Mouse (Mus musculus): ENCODE data around the gene Spag16. TPM values are rescaled to one million over a fixed set of nuclear protein-coding genes. Genes with fewer than 3 reads are reported as not detected.

Gene Spag16
- polyA plus RNA-seq, 1 experiment from 2014 or later, result 1.7 TPM

DNA sequence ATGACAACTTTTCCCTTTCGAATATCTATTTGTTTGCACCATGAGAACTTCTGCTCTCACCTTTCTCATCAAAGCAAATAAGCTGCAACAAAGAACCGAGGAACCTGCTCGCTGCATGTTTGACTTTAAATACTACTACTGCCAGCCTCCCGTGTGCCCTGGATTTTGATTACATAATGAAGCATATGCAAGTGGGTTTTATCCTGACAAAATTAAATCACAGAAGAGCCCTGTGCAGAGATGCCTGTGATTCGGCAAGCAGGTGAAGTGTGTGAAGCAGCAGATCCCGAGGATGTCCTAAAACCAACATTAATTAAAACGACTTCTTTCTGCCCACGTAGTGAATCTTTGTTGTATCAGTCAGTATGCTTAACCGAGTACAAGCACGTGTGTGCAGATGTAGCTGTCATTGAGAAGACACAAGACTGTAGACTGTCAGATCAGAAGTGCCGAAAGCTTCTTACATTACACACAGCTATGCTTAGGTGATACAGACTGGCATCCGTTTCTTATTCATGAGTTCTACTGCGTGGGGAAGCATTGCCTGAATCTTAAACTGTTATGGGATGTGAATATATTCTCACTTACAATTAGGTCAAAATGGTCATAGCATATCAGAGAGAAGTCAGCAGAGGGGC, 489.5 kb downstream of the Spag16 start:
- 68% methylated on average over 13 of the region's 13 CpGs for WGBS
- Histone ChIP-seq H3K4me1 (ENCODE audit: control insufficient read depth, insufficient read depth, low read length) (no peaks in the 10 kb centered on the region), H3K9ac (replicated peaks; ENCODE audit: low read depth, low read length) (no peak overlapping the region), H3K9me3 (ENCODE audit: control insufficient read depth, low read length) (no peaks in the 10 kb centered on the region), H3K27me3 (ENCODE audit: control insufficient read depth, insufficient read depth, low read length) (no peaks in the 10 kb centered on the region), H3K4me2 (ENCODE audit: low read depth, low read length) (no peak overlapping the region), H3K4me3 (ENCODE audit: low read depth, low read length) (no peak overlapping the region), H3K36me3 (ENCODE audit: control insufficient read depth, insufficient read depth, low read length) (no peaks in the 10 kb centered on the region), H3K27ac (ENCODE audit: low read depth, low read length) (no peak overlapping the region)
- ATAC-seq (ENCODE audit: low read depth), result no peak

GRCm38 (mm10) chr1:70320951-70321350, 494.2 kb downstream of the Spag16 start:
- no peak overlapping the region for H3K9ac ChIP-seq (replicated peaks; ENCODE audit: low read depth, low read length)
- H3K4me1 ChIP-seq (ENCODE audit: control insufficient read depth, insufficient read depth, low read length), result no peaks in the 10 kb centered on the region
- no peak for ATAC-seq (ENCODE audit: low read depth)
- 74% methylated on average over 4 of the region's 4 CpGs for WGBS
- no peak overlapping the region for H3K4me3 ChIP-seq (ENCODE audit: low read depth, low read length)
- no peaks in the 10 kb centered on the region for H3K9me3 ChIP-seq (ENCODE audit: control insufficient read depth, low read length)
- no peaks in the 10 kb centered on the region for H3K27me3 ChIP-seq (ENCODE audit: control insufficient read depth, insufficient read depth, low read length)
- no peak overlapping the region for H3K4me2 ChIP-seq (ENCODE audit: low read depth, low read length)
- no peak overlapping the region for H3K27ac ChIP-seq (ENCODE audit: low read depth, low read length)
- no peaks in the 10 kb centered on the region for H3K36me3 ChIP-seq (ENCODE audit: control insufficient read depth, insufficient read depth, low read length)

- no peak overlapping the region for H3K27ac ChIP-seq (ENCODE audit: low read depth, low read length)
- H3K4me1 ChIP-seq (ENCODE audit: control insufficient read depth, insufficient read depth, low read length), result no peaks in the 10 kb centered on the region
- WGBS, result 29% methylated on average over 2 of the region's 2 CpGs
- no peaks in the 10 kb centered on the region for H3K36me3 ChIP-seq (ENCODE audit: control insufficient read depth, insufficient read depth, low read length)
- no peak overlapping the region for H3K4me3 ChIP-seq (ENCODE audit: low read depth, low read length)
- no peak overlapping the region for H3K4me2 ChIP-seq (ENCODE audit: low read depth, low read length)
- no peaks in the 10 kb centered on the region for H3K9me3 ChIP-seq (ENCODE audit: control insufficient read depth, low read length)
- no peak; the same call in 1 of the 2 replicates for ATAC-seq (ENCODE audit: low read depth)
- H3K9ac ChIP-seq (replicated peaks; ENCODE audit: low read depth, low read length), result no peak overlapping the region
- H3K27me3 ChIP-seq (ENCODE audit: control insufficient read depth, insufficient read depth, low read length), result no peaks in the 10 kb centered on the region
These were observed 519.4 kb downstream of the Spag16 start for GRCm38 (mm10) chr1:70346179-70346578.

DNA sequence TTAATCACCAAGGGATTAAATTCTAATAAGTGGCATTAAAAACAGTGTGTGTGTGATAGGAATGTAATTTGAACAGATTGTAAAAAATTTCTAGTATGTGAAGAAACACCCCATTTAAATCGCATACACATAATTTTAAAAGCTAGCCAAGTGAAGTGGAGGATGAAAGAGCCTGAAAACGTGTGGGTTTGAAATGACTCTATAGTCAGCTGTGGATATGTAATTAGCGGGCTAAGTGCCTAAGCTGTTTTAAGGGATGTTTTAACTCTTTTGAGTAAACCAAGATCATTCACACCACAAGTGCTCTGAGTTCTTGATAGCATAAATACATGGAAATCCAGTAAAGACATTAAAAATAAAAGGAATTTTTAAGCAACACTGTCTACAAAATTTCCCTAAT, 524.6 kb downstream of the Spag16 start:
- no peaks in the 10 kb centered on the region for H3K27me3 ChIP-seq (ENCODE audit: control insufficient read depth, insufficient read depth, low read length)
- 58% methylated on average over 3 of the region's 3 CpGs for WGBS
- no peaks in the 10 kb centered on the region for H3K4me1 ChIP-seq (ENCODE audit: control insufficient read depth, insufficient read depth, low read length)
- H3K9ac ChIP-seq (replicated peaks; ENCODE audit: low read depth, low read length), result no peak overlapping the region
- H3K4me2 ChIP-seq (ENCODE audit: low read depth, low read length), result no peak overlapping the region
- no peaks in the 10 kb centered on the region for H3K9me3 ChIP-seq (ENCODE audit: control insufficient read depth, low read length)
- no peak overlapping the region for H3K4me3 ChIP-seq (ENCODE audit: low read depth, low read length)
- H3K36me3 ChIP-seq (ENCODE audit: control insufficient read depth, insufficient read depth, low read length), result no peaks in the 10 kb centered on the region
- ATAC-seq (ENCODE audit: low read depth), result no peak
- no peak overlapping the region for H3K27ac ChIP-seq (ENCODE audit: low read depth, low read length)

DNA sequence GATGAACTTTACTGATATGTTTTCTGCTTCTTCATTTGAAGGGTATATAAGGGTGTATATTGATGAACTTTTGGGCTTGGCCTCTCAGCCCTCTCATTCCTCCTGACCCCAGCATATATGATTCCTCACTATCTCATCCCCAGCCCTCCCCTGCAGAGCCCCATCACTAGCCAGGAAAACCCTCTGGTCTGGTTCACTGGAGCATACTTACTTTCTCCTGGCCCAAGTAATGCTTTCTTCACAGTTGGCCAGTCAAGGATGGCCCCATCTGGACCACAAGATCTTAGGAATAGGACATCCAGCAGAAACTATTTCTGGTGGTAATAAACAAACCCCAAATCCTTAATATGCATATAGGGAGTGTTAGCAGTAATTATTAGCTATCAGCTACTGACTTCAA, 527.2 kb downstream of the Spag16 start:
- no peaks in the 10 kb centered on the region for H3K4me1 ChIP-seq (ENCODE audit: control insufficient read depth, insufficient read depth, low read length)
- ATAC-seq (ENCODE audit: low read depth), result no peak
- no peaks in the 10 kb centered on the region for H3K9me3 ChIP-seq (ENCODE audit: control insufficient read depth, low read length)
- H3K4me2 ChIP-seq (ENCODE audit: low read depth, low read length), result no peak overlapping the region
- no peak overlapping the region for H3K9ac ChIP-seq (replicated peaks; ENCODE audit: low read depth, low read length)
- H3K4me3 ChIP-seq (ENCODE audit: low read depth, low read length), result no peak overlapping the region
- no peak overlapping the region for H3K27ac ChIP-seq (ENCODE audit: low read depth, low read length)
- H3K27me3 ChIP-seq (ENCODE audit: control insufficient read depth, insufficient read depth, low read length), result no peaks in the 10 kb centered on the region
- no peaks in the 10 kb centered on the region for H3K36me3 ChIP-seq (ENCODE audit: control insufficient read depth, insufficient read depth, low read length)

DNA sequence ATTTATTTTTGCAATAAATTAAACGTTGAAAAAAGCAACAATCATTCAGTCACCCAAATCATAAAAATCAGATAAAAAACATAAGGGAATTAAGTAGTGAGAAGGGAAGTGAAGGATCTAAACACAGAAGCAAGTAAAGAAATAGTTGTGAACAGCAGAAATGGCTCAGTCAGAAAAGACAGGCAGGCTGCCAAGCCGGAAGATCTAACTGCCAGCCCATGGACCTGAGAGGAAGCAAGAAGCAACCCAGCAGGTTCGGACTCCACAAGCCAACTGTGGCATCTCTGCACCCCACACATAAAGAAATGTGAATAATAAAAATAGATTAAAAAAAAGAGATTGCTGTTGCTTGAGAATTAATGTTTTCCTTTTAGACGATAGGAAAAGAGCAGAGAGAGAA, 545.0 kb downstream of the Spag16 start:
- Histone ChIP-seq H3K9me3 (ENCODE audit: control insufficient read depth, low read length) (no peaks in the 10 kb centered on the region), H3K4me1 (ENCODE audit: control insufficient read depth, insufficient read depth, low read length) (no peaks in the 10 kb centered on the region), H3K4me3 (ENCODE audit: low read depth, low read length) (no peak overlapping the region), H3K4me2 (ENCODE audit: low read depth, low read length) (no peak overlapping the region), H3K36me3 (ENCODE audit: control insufficient read depth, insufficient read depth, low read length) (no peaks in the 10 kb centered on the region), H3K9ac (replicated peaks; ENCODE audit: low read depth, low read length) (no peak overlapping the region), H3K27ac (ENCODE audit: low read depth, low read length) (no peak overlapping the region), H3K27me3 (ENCODE audit: control insufficient read depth, insufficient read depth, low read length) (no peaks in the 10 kb centered on the region)
- no peak for ATAC-seq (ENCODE audit: low read depth)
- 77% methylated on average over 4 of the region's 4 CpGs for WGBS

GRCm38 (mm10) chr1:70380096-70380495, 553.3 kb downstream of the Spag16 start:
- WGBS, result 57% methylated on average over 7 of the region's 7 CpGs

GRCm38 (mm10) chr1:70442209-70443080, 615.7 kb downstream of the Spag16 start:
- Histone ChIP-seq H3K27me3 (ENCODE audit: control insufficient read depth, insufficient read depth, low read length) (no peaks in the 10 kb centered on the region), H3K4me3 (ENCODE audit: low read depth, low read length) (no peak overlapping the region), H3K4me2 (ENCODE audit: low read depth, low read length) (peak overlapping the region; percentile 19; the same call in 1 of the 2 replicates), H3K9ac (replicated peaks; ENCODE audit: low read depth, low read length) (no peak overlapping the region), H3K27ac (ENCODE audit: low read depth, low read length) (no peak overlapping the region), H3K36me3 (ENCODE audit: control insufficient read depth, insufficient read depth, low read length) (no peaks in the 10 kb centered on the region), H3K4me1 (ENCODE audit: control insufficient read depth, insufficient read depth, low read length) (0 out of 2 replicates have a peak, but pooled peaks cover 2% of the 10 kb centered on the region), H3K9me3 (ENCODE audit: control insufficient read depth, low read length) (no peaks in the 10 kb centered on the region)
- ATAC-seq (ENCODE audit: low read depth), result peak; percentile 54; the same call in 1 of the 2 replicates
- 26% methylated on average over 9 of the region's 9 CpGs for WGBS

More at GRCm38 (mm10) chr1:70380096-70380495, 553.3 kb downstream of the Spag16 start:
- no peak overlapping the region for H3K4me3 ChIP-seq (ENCODE audit: low read depth, low read length)
- no peaks in the 10 kb centered on the region for H3K4me1 ChIP-seq (ENCODE audit: control insufficient read depth, insufficient read depth, low read length)
- H3K9me3 ChIP-seq (ENCODE audit: control insufficient read depth, low read length), result no peaks in the 10 kb centered on the region
- H3K36me3 ChIP-seq (ENCODE audit: control insufficient read depth, insufficient read depth, low read length), result no peaks in the 10 kb centered on the region
- H3K27me3 ChIP-seq (ENCODE audit: control insufficient read depth, insufficient read depth, low read length), result no peaks in the 10 kb centered on the region
- ATAC-seq (ENCODE audit: low read depth), result no peak
- no peak overlapping the region for H3K9ac ChIP-seq (replicated peaks; ENCODE audit: low read depth, low read length)
- no peak overlapping the region for H3K27ac ChIP-seq (ENCODE audit: low read depth, low read length)
- H3K4me2 ChIP-seq (ENCODE audit: low read depth, low read length), result no peak overlapping the region

DNA sequence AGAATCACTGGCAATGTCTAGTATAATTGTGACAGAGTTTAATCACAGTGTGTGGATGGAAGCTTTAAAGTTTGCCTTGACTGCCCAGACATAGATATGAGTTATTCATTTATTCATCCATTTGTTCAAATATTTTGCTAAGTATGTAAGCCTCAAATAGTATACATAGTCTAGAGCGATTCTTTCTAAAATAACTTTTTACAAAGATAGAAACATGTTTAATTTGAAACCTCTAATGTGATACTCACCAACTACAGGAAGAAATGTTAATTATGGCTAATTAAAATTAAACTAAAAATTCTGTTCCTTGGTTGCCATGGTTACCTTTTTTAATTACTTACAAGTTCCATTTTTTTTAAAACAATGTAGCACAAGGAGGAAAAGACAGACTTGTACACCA, 653.1 kb downstream of the Spag16 start:
- WGBS, result 95% methylated on average over 1 of the region's 1 CpGs
- Histone ChIP-seq H3K27ac (ENCODE audit: low read depth, low read length) (no peak overlapping the region), H3K36me3 (ENCODE audit: control insufficient read depth, insufficient read depth, low read length) (no peaks in the 10 kb centered on the region), H3K9me3 (ENCODE audit: control insufficient read depth, low read length) (no peaks in the 10 kb centered on the region), H3K9ac (replicated peaks; ENCODE audit: low read depth, low read length) (no peak overlapping the region), H3K27me3 (ENCODE audit: control insufficient read depth, insufficient read depth, low read length) (no peaks in the 10 kb centered on the region), H3K4me2 (ENCODE audit: low read depth, low read length) (no peak overlapping the region), H3K4me1 (ENCODE audit: control insufficient read depth, insufficient read depth, low read length) (no peaks in the 10 kb centered on the region), H3K4me3 (ENCODE audit: low read depth, low read length) (no peak overlapping the region)
- no peak for ATAC-seq (ENCODE audit: low read depth)

Measured in neural tube, embryonic 14.5 days (tissue).